Mouse (Mus musculus) heart, adult 2 months (tissue): ENCODE results near the gene Rhbdf1. TPM values are rescaled to one million over a fixed set of nuclear protein-coding genes. Genes with fewer than 3 reads are reported as not detected.
A peak's percentile ranks its signal among the peaks of the same experiment; 100 is the strongest.

Source experiments
- DNase-seq, 2 experiments: peaks; one replicate each; pipeline ENCODE4 v3.0.0; 2021
- H3K27ac ChIP-seq: fragments of 200-600 bp; 2 replicates; pipeline ENCODE4 v1.8.1; 2022
- H3K27me3 ChIP-seq: fragments of 200-500 bp; 2 replicates; pipeline ENCODE4 v1.6.1; 2012; ENCODE audit warnings: mild to moderate bottlenecking, low read length, inconsistent platforms, mixed read lengths; ENCODE audit not compliant: control insufficient read depth, insufficient read depth
- H3K36me3 ChIP-seq: fragments of 200-500 bp; 2 replicates; pipeline ENCODE4 v1.6.1; 2012; ENCODE audit warnings: low read length, inconsistent platforms; ENCODE audit not compliant: control insufficient read depth, insufficient read depth
- H3K4me1 ChIP-seq: fragments of 200-500 bp; 2 replicates; pipeline ENCODE4 v1.6.1; 2011; ENCODE audit warnings: low read length; ENCODE audit not compliant: control insufficient read depth, insufficient read depth
- H3K4me3 ChIP-seq: fragments of 200-600 bp; 2 replicates; pipeline ENCODE4 v1.8.1; 2022
- H3K79me2 ChIP-seq: fragments of 200-500 bp; replicated peaks from 2 replicates; pipeline ENCODE4 v1.6.1; 2012; ENCODE audit warnings: mild to moderate bottlenecking, inconsistent platforms, low read length, moderate library complexity, mixed read lengths; ENCODE audit not compliant: control insufficient read depth, insufficient read depth
- H3K9ac ChIP-seq: fragments of 200-500 bp; 2 replicates; pipeline ENCODE4 v1.6.1; 2012; ENCODE audit warnings: low read depth, mild to moderate bottlenecking, control low read depth, inconsistent platforms, low read length, mixed read lengths
- CTCF ChIP-seq: fragments of 200-600 bp; IDR thresholded peaks from 2 replicates; pipeline ENCODE4 v1.8.1; 2022; ENCODE audit warnings: antibody characterized with exemption, mild to moderate bottlenecking, moderate library complexity
- EP300 ChIP-seq: fragments of 200-500 bp; IDR thresholded peaks from 2 replicates; pipeline ENCODE4 v1.6.1; 2011; ENCODE audit warnings: low read depth, low read length, control low read depth; ENCODE audit not compliant: insufficient read depth
- POLR2A ChIP-seq: fragments of 200-500 bp; IDR thresholded peaks from 2 replicates; pipeline ENCODE4 v1.6.1; 2011; ENCODE audit warnings: mild to moderate bottlenecking, low read depth, low read length, control low read depth; ENCODE audit not compliant: insufficient read depth
- WGBS: fragments of 180-500 bp; shearing (Covaris S2); methylation state at CpG from one replicate; pipeline ENCODE4 v1.1.7; 2018; 5-methylcytosine and 5-hydroxymethylcytosine counted together
- intact Hi-C: fragments of 180-260 bp; cut with DNase I; formaldehyde crosslinking; loops from one replicate; pipeline ENCODE4 v1.15.1; 2025
- polyA plus RNA-seq: library from polyadenylated mRNA; depleted of rRNA; stranded (reverse); fragments of >200 nt; gene quantifications from 2 replicates; pipeline ENCODE4 v1.2.3, GENCODE M21; 2012
- total RNA-seq, 2 experiments: library from RNA; stranded (reverse); gene quantifications; 2 replicates each; pipeline ENCODE4 v1.2.3; 2021

The Rhbdf1 gene
- total and polyA plus RNA-seq, 3 experiments: 22.8 to 92.8 (median 23.9) TPM

- Histone ChIP-seq H3K9ac (no peak overlapping the region), H3K4me3 (no peak overlapping the region), H3K79me2 (no peaks in the 10 kb centered on the region), H3K4me1 (peaks cover 8% of the 10 kb centered on the region), H3K27ac (peak overlapping the region; percentile 54), H3K27me3 (no peaks in the 10 kb centered on the region), H3K36me3 (no peaks in the 10 kb centered on the region)
- DNase-seq: peak in 1 of 2 experiments; percentile 46
- intact Hi-C loops: no loop called here
- no peak for TF ChIP-seq POLR2A
- no peak for TF ChIP-seq CTCF
- TF ChIP-seq EP300: no peak
- WGBS: 42% methylated on average over 3 of the region's 3 CpGs
These were observed 22.0 kb upstream of the Rhbdf1 start for GRCm38 (mm10) chr11:32244064-32244463.

GRCm38 (mm10) chr11:32243205-32243955 is 21.3 kb upstream of the Rhbdf1 start:
- DNase-seq: no peak

GRCm38 (mm10) chr11:32242209-32242608 is 20.1 kb upstream of the Rhbdf1 start:
- Histone ChIP-seq H3K27me3 (no peaks in the 10 kb centered on the region), H3K9ac (no peak overlapping the region), H3K79me2 (no peaks in the 10 kb centered on the region), H3K36me3 (no peaks in the 10 kb centered on the region), H3K4me3 (no peak overlapping the region), H3K4me1 (peaks cover 9% of the 10 kb centered on the region), H3K27ac (no peak overlapping the region)
- 81% methylated on average over 3 of the region's 3 CpGs for WGBS
- TF ChIP-seq POLR2A: no peak
- DNase-seq: no peak
- intact Hi-C loops: no loop called here

More at GRCm38 (mm10) chr11:32243205-32243955, 21.3 kb upstream of the Rhbdf1 start:
- no peaks in the 10 kb centered on the region for H3K27me3 ChIP-seq
- H3K36me3 ChIP-seq: no peaks in the 10 kb centered on the region
- H3K4me3 ChIP-seq: no peak overlapping the region
- no peaks in the 10 kb centered on the region for H3K79me2 ChIP-seq
- peak overlapping the region; percentile 39 for H3K27ac ChIP-seq
- peaks cover 8% of the 10 kb centered on the region for H3K4me1 ChIP-seq
- TF ChIP-seq EP300: no peak
- TF ChIP-seq POLR2A: no peak
- no peak for TF ChIP-seq CTCF
- WGBS: 38% methylated on average over 7 of the region's 7 CpGs
- H3K9ac ChIP-seq: no peak overlapping the region
- intact Hi-C loops: no loop called here

GRCm38 (mm10) chr11:32241391-32241790 is 19.3 kb upstream of the Rhbdf1 start:
- intact Hi-C loops: no loop called here
- no peaks in the 10 kb centered on the region for H3K27me3 ChIP-seq
- H3K4me1 ChIP-seq: peaks cover 12% of the 10 kb centered on the region
- no peak overlapping the region for H3K27ac ChIP-seq
- H3K9ac ChIP-seq: no peak overlapping the region
- no peak overlapping the region for H3K4me3 ChIP-seq
- DNase-seq: no peak
- no peak for TF ChIP-seq POLR2A
- H3K36me3 ChIP-seq: no peaks in the 10 kb centered on the region
- H3K79me2 ChIP-seq: no peaks in the 10 kb centered on the region

GRCm38 (mm10) chr11:32238093-32238860 is 16.2 kb upstream of the Rhbdf1 start:
- DNase-seq: peak; percentile 72 to 83
- intact Hi-C loops: loop anchor here (1.0 to 5.0 kb wide), 3 partner anchors 21 to 56 kb away; partner anchors contain the start of gene Hbq1b
- H3K27me3 ChIP-seq: no peaks in the 10 kb centered on the region

GRCm38 (mm10) chr11:32237411-32237795 is 15.3 kb upstream of the Rhbdf1 start:
- H3K9ac ChIP-seq: no peak overlapping the region

More at GRCm38 (mm10) chr11:32238093-32238860, 16.2 kb upstream of the Rhbdf1 start:
- no peaks in the 10 kb centered on the region for H3K79me2 ChIP-seq
- peaks cover 8% of the 10 kb centered on the region for H3K4me1 ChIP-seq
- no peak overlapping the region for H3K27ac ChIP-seq
- WGBS: 52% methylated on average over 5 of the region's 5 CpGs
- H3K4me3 ChIP-seq: no peak overlapping the region
- no peak for TF ChIP-seq CTCF
- no peak for TF ChIP-seq POLR2A
- TF ChIP-seq EP300: peak; percentile 95
- no peak overlapping the region for H3K9ac ChIP-seq
- H3K36me3 ChIP-seq: no peaks in the 10 kb centered on the region

More at GRCm38 (mm10) chr11:32237411-32237795, 15.3 kb upstream of the Rhbdf1 start:
- TF ChIP-seq EP300 (no peak), POLR2A (no peak)
- Histone ChIP-seq H3K27me3 (no peaks in the 10 kb centered on the region), H3K4me1 (peaks cover 6% of the 10 kb centered on the region), H3K27ac (no peak overlapping the region), H3K4me3 (no peak overlapping the region), H3K36me3 (no peaks in the 10 kb centered on the region), H3K79me2 (no peaks in the 10 kb centered on the region)
- 84% methylated on average over 3 of the region's 3 CpGs for WGBS
- no peak for DNase-seq
- intact Hi-C loops: loop anchor here (5.0 kb wide), 1 partner anchor 50 kb away; the partner anchor contains the start of gene Hbq1b
